Mouse (Mus musculus) embryonic stem cell, embryonic (primary cell): ENCODE measurements around the gene Ccnl2.

ENCODE experiments used
- CTCF ChIA-PET, 4 experiments: fragments of 300-600 bp in 2 of 4; fragments of 350-600 bp in 2 of 4; sonication (Branson Sonifier 250); formaldehyde crosslinking; loops; one replicate each; lab custom pipeline; 2022; ENCODE audit warnings: inconsistent platforms in 2 of 4; lab: Charles Lee
- POLR2A ChIA-PET, 4 experiments: fragments of 300-600 bp in 2 of 4; fragments of 350-600 bp in 2 of 4; sonication (Branson Sonifier 250); formaldehyde crosslinking; loops; one replicate each; lab custom pipeline; 2022; ENCODE audit warnings: antibody characterized with exemption in 4 of 4, inconsistent platforms in 1 of 4; lab: Charles Lee

Ccnl2 gene

DNA sequence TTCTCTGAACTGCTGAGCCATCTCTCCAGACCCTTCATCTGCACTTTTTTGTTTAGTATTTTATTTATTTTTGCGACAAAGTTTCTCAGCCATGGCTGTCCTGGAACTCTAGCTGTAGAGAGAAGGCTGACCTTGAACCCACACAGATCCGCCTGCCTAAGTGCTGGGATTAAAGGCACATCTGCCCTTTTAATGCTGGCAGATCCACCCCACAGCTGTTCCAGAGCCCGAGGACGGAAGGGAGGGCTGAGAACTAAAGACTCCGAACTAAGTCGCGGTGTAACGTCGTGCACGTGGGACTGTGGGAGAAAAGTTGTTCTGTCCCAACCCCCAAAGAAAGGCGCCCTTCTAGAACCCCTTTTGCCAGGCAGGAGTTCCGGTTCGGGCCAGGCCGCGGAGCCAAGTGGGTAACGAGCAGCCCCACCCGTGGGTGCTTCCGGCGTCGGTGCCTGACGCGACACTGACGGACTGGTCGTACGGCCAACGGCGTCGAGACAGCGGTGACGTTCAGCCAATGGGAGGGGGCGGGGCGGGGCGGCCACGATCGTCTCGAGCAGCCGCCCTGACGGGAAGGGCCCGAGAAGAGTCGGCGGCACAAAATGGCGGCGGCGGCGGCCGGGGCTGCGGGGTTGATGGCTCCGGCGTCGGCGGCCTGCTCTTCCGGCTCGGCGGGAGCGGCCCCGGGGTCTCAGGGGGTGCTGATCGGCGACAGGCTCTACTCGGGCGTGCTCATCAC, at the start of gene Ccnl2:
Ccnl2 (plus strand) TSS at position 561 of the 736 bp plus-strand sequence.
- ChIA-PET CTCF (interaction anchor here in 2 of 4 experiments (1.6 to 1.9 kb wide), 2 partner anchors 9 to 11 kb away, joined by 3 to 5 read pairs; partner anchors contain the start of gene Mrpl20 (in 1 of the 2)), POLR2A (interaction anchor here (0.5 to 17.8 kb wide), 35 partner anchors 8 to 143 kb away, joined by 3 to 236 read pairs (median 4); partner anchors contain the start of genes Mrpl20 (in 3 of the 4), Mxra8 (in 2 of the 4), Atad3a (in 1 of the 4) and Aurkaip1 (in 1 of the 4))

DNA sequence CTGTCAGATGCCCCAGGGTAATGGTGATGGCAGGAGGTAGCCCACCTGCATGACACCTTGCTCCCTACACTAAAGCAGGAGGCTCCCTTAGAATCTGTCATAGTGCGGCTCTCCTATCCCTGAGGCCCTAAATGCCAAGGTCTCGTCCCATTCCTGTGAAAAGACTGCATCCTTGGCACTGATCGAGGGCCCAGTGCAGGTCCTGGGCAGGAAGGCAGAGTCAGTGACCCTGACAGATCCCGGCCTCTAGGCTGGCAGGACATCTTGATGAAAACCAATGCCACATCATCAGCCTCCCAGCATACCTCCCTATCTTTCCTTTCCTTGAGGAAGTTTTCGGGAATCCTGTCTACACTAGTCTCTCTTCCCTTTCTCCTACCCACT, 42.8 kb upstream of the Ccnl2 start:
- ChIA-PET CTCF (no interaction called here), POLR2A (no interaction called here)

DNA sequence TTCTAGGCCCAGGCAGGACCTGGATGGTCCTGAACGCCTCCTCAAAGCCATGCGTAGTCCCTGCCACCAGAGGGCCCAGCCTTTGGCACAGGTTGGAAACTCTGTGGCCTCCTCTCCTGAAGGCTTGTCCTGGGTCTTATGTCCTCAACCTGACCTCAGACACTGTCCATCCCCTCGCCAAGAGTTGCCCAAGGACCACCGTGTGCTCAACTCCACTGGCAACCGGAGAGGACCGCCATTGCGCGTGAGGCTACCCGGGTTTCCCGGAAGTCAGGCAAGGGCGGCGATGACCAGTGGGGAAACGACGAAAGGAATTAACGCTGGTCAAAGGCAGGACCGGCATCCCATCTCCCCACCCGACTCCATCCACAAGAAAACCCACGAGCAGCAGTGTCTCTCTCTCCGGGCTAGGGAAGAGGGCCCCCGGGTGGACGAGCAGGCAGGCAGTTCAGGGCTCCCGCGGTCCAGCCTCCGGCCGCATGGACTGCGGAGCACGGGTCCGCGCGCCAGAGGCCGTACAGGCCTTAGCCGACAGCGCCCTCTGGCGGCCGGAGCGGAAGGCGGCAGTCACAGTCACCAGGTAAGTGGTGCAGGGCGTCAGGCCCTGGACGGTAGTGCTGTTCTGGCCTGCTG, 42.3 kb upstream of the Ccnl2 start:
- CTCF ChIA-PET, result interaction anchor here in 2 of 4 experiments (0.6 to 1.0 kb wide), 3 partner anchors 9 to 48 kb away, joined by 3 to 7 read pairs (median 4); partner anchors contain the start of gene Atad3a (in 1 of the 2)
- POLR2A ChIA-PET, result interaction anchor here in 2 of 4 experiments (0.5 to 2.4 kb wide), 2 partner anchors 10 to 20 kb away, joined by 5 to 9 read pairs; partner anchors contain the start of gene Atad3a (in 1 of the 2)

DNA sequence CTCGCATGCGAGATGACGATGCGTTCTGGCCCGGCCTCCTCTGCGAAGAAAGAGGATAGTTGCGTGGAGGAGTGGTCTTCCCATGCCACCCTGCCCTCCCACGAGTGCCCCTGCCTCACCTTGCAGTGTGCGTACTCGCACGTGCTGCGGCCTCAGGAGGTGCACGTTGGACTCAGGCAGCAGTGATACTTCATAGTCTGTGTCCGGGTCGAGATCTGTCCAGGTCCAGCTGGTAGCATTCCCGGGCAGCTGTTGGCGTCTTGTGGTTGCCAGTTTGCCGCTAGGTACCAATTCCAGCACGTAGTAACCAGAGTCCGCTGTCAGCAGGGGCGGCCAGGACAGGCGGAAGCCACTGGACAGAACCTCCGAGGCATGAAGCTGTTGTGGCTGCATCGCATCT, 41.7 kb upstream of the Ccnl2 start:
- POLR2A ChIA-PET, result interaction anchor here in 3 of 4 experiments (0.5 to 2.4 kb wide), 4 partner anchors 10 to 74 kb away, joined by 3 to 9 read pairs (median 4); partner anchors contain the start of gene Atad3a (in 1 of the 3)
- CTCF ChIA-PET, result interaction anchor here (0.6 to 1.0 kb wide), 8 partner anchors 10 to 93 kb away, joined by 3 to 7 read pairs (median 4); partner anchors contain the start of gene Atad3a (in 1 of the 4)

DNA sequence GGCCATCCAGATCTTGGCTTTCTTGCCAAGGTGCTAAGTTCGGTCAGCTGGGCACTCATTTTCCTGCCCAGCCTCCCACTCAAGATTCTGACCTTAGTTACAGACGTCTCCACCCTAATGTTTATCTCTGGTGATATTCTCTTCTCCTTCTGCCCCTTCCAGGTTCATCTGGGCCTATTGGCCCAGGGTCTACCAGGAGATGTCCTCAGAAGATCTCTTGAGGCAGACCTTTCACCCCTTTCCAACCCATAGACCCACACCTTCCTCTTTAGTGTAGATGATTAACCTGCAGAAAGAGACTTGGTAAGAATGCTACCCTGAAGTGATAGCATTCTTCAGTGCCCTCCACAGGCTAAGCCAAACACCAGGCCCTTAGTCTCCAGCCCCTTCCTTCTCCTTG, 40.6 kb upstream of the Ccnl2 start:
- CTCF ChIA-PET, result no interaction called here
- POLR2A ChIA-PET, result interaction anchor here in 1 of 4 experiments (2.4 kb wide), 1 partner anchor 11 kb away, joined by 9 read pairs; the partner anchor contains the start of gene Atad3a

DNA sequence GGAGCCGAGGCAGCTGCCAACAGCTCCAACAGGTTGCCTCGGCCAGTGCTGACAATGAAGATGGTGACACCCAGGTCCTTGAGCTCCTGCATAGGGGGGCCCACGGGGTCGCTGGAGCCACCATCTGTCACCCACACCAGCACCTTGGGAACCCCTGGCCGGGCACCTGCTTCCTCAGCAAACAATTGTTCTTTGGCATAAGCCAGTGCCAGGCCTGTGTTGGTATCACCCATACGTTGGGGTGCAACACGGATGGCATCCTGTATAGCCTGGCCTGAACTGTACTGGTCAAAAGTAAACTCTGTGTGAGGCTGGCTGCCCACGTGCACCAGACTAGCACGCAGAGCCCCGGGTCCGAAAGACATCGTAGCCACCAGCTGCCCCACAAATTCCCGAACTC, 39.5 kb upstream of the Ccnl2 start:
- POLR2A ChIA-PET, result interaction anchor here in 2 of 4 experiments (0.8 to 1.3 kb wide), 2 partner anchors 11 to 12 kb away, joined by 3 to 4 read pairs; partner anchors contain the start of gene Atad3a (in 1 of the 2)
- CTCF ChIA-PET, result interaction anchor here in 1 of 4 experiments (3.3 kb wide), 1 partner anchor 11 kb away, joined by 13 read pairs; no protein-coding TSS in a partner anchor

DNA sequence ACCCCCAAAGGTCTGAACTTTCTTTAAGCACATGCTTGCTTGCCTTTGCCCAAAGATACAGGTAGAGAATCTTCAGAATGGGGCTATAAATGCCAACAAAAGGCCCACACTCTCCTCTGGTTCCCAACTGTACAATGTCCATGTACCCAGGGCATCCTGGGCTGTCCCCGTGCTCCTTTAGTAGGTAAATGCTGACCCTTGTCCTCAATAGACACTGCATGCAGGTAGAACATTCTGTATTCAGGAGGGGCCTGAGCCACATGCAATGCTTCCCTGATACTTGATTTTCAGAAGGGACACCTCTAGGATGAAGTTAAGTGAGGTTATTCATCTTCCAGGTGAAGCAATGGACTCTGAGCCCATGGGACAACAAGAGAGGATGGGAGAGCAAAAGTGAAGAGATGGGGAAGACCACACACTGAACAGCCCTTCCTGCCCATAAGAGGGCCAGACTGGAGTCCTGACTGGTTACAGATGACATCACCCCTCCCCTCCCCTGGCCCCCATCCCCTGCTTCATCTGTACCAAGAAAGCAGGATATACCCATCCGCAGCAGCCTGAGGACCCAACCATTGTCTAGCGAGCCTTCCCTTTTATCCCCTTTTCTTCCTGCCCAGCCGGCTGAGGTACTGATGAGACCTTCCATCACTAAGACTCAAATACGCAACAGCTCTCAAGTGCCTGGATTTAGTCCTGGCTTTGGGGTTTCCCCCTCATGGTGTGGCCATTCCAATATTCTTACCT, 38.8 kb upstream of the Ccnl2 start:
- POLR2A ChIA-PET, result interaction anchor here in 3 of 4 experiments (1.0 to 2.6 kb wide), 12 partner anchors 10 to 52 kb away, joined by 3 to 16 read pairs (median 4); partner anchors contain the start of genes Atad3a (in 3 of the 3) and Mrpl20 (in 1 of the 3)
- CTCF ChIA-PET, result interaction anchor here in 2 of 4 experiments (0.6 to 3.3 kb wide), 6 partner anchors 10 to 292 kb away, joined by 3 to 13 read pairs (median 8); partner anchors contain the start of gene Atad3a (in 1 of the 2)

DNA sequence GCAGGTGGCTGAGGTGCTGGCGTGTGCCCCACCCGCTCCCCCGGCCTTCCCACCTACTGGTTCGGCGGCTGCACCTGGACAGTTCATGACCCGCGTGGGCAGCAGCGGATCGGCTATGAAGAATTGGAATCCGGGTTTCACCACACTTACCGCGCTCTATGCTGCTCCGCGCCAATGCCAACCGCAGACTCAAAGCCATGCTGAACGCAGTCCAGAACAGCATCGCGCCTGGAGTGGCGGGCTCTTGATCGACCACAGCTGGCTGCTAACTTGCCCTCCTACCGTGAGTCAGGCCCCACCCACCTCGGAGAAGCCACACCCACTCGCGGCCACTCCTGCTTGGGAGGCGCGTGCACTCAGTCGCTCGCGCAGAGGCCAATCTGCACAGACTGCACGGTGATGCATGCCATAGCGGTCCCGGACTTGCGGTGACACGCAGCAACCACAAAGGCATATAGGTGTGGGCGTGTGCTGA, 38.0 kb upstream of the Ccnl2 start, which contains the start of gene Vwa1:
Vwa1 (minus strand) TSS at position 419 of the 475 bp plus-strand sequence.
- ChIA-PET POLR2A (interaction anchor here in 3 of 4 experiments (0.6 to 2.6 kb wide), 21 partner anchors 9 to 201 kb away, joined by 3 to 16 read pairs (median 4); partner anchors contain the start of genes Atad3a (in 2 of the 3), Mrpl20 (in 1 of the 3) and Tmem88b (in 1 of the 3)), CTCF (interaction anchor here in 2 of 4 experiments (0.6 to 3.3 kb wide), 6 partner anchors 10 to 945 kb away, joined by 3 to 13 read pairs (median 5); partner anchors contain the start of gene Atad3a (in 1 of the 2))

DNA sequence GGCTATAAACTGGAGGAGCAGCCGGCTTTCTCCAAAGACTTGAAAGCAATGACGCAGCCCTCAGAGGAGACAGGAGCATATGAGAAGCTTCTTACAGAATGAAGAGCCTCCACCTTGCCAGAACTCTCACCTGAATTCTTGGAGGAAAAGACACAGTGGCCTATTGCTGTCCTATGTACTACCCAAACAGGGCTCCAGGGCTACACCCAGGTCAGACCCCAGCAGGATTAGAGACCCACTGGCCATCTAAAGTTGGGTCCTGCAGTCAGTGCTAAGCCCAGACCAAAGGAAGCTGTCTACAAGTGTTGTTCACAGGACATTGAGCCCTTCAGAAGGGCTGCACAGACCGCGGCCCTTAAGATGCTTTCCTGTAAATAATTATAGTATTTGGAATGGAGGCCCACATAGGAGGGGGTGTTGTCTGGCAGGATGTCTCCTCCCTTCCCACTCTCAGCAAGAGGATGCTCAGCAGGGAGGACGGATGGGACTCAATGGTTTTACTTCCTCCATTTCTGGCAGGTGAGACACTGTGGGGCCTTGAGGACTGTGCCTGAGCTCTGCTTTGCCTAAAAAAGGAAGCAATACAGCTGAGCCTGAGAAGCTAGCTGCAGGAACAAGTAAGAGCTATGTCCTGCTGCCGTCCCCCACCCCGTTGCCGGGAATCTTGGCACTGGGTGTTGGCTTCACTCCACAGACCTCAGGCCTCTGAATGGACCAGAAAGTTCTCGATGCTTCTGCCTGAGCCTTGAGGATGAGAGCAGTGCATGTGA, 37.1 kb upstream of the Ccnl2 start:
- POLR2A ChIA-PET, result interaction anchor here in 3 of 4 experiments (0.6 to 2.6 kb wide), 29 partner anchors 9 to 448 kb away, joined by 3 to 16 read pairs (median 4); partner anchors contain the start of genes Atad3a (in 2 of the 3), Ankrd65 (in 1 of the 3) and Tmem88b (in 1 of the 3)

DNA sequence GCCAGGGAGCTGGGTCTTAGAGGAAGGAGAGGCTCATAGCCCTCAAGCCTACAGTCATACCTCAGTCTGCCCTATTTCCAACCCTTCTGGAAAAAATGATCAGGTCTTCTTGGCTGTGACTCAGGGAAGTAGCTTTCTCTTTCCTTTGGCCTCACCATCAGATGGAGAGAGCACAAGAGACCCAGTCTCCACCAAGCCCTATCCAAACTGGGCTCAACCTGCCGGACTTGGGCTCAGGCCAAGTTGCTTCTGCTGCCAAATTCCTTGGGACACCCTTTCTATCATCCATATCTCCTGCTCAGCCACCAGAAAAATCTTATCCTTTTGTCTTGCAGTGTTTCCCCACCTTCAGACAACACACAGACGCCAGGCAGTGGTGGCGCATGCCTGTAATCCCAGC, 36.4 kb upstream of the Ccnl2 start:
- POLR2A ChIA-PET, result interaction anchor here in 2 of 4 experiments (0.6 to 2.6 kb wide), 13 partner anchors 8 to 295 kb away, joined by 3 to 16 read pairs (median 4); partner anchors contain the start of genes Ankrd65 (in 1 of the 2), Atad3a (in 1 of the 2) and Tmem88b (in 1 of the 2)

More for the DNA sequence above, 37.1 kb upstream of the Ccnl2 start:
- CTCF ChIA-PET, result interaction anchor here in 2 of 4 experiments (0.6 to 3.3 kb wide), 6 partner anchors 9 to 946 kb away, joined by 3 to 13 read pairs (median 5); partner anchors contain the start of gene Atad3a (in 1 of the 2)

DNA sequence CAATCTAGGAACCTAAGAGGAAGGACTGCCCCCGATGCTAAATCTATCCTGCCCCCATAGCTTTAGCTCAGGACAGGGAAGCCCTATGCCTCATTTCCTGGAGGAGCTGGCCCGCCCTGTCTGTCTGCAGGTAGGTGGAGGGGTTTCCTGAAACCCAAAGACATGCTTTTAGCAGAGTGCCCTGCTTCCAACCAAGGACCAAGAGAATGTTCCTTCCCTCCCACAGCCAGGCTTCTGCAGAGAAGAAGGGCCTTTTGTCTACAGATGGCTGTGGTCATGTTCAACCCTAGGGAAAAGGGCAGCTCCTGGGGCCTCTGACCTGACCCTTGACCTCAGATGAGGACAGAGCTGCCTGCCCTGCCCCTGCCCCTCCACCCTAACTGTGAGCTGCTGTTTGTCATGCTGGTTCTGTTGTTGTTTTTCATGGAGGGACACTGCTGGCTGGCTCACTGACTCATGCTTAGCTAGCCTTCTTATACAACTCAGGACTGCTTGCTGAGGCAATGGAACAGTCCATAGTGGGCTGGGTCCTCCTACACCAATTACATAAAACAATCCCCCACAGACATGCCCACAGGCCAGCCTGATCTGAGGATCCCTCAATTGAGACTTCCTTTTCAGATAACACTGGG, 35.5 kb upstream of the Ccnl2 start:
- ChIA-PET CTCF (interaction anchor here in 1 of 4 experiments (0.5 kb wide), 1 partner anchor 255 kb away, joined by 3 read pairs; no protein-coding TSS in a partner anchor), POLR2A (interaction anchor here in 1 of 4 experiments (0.5 to 1.8 kb wide), 5 partner anchors 9 to 417 kb away, joined by 3 to 8 read pairs (median 3); partner anchors contain the start of gene Atad3a)

More for the DNA sequence above, 36.4 kb upstream of the Ccnl2 start:
- CTCF ChIA-PET, result interaction anchor here in 1 of 4 experiments (2.5 to 3.3 kb wide), 2 partner anchors 8 to 16 kb away, joined by 13 read pairs; partner anchors contain the start of gene Atad3a

DNA sequence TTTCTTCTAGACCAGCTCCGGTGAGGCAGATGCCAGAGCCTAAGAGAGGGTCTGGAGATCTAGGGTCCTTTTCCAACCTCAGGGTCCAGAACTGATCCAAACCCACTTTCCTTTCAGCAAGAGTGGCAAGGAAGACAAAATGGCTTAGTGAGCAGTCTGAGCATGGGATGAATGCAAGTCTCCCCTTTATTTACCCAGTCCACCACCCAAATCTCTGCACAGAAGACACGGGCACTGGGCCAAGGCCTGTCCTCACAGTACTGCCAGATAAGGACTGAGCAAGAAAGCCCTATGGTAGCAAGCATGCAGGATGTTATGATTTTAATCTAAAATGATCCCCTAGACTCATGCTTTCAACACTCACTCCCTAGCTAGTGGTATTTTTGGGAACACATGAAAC, 34.5 kb upstream of the Ccnl2 start:
- ChIA-PET POLR2A (interaction anchor here in 2 of 4 experiments (0.6 to 1.8 kb wide), 4 partner anchors 17 to 723 kb away, joined by 3 to 8 read pairs (median 5); partner anchors contain the start of gene Atad3a (in 1 of the 2)), CTCF (interaction anchor here in 2 of 4 experiments (0.6 to 1.1 kb wide), 2 partner anchors 14 to 48 kb away, joined by 3 read pairs; no protein-coding TSS in a partner anchor)

DNA sequence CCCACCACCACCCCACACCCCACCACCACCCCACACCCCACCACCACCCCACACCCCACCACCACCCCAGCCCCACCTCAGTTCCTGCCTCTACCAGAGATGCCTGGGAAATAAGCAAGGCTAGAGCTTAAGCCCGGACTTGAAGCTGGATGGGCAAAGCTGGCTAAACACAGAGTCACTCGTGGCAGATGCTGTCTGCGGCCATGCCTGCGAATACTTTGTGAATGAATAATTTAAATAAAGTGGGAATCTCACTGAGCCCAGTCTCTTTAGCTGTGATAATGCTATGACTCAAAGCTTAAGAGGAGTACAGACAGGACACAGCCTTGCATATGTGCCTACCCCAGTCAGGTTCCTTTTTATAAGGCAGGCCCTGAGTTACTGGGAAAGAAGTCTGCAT, 32.8 kb upstream of the Ccnl2 start:
- POLR2A ChIA-PET, result interaction anchor here in 1 of 4 experiments (0.8 to 1.6 kb wide), 3 partner anchors 14 to 35 kb away, joined by 3 to 5 read pairs (median 4); partner anchors contain the start of gene Atad3a

DNA sequence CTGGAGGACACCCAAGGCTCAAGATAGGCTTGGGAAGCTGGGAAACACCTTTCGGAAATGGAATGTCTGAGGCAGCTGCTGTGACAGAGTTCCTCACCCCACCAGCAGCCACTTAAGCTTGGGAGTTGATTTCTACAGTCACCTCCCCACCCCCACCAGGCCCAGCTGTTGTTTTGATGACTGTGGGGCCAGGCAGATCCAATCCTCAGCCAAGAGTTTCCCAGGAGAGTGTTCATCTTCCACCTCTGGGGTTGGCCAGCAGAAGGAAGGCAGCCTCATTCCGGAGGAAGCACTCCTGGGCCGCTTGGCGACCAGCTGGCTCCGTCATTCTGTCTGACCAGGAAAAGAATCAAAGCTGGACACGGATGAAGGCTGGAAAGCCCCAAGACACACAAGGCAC, 31.4 kb upstream of the Ccnl2 start:
- ChIA-PET POLR2A (interaction anchor here in 3 of 4 experiments (0.6 to 2.3 kb wide), 5 partner anchors 11 to 181 kb away, joined by 3 to 9 read pairs (median 3); partner anchors contain the start of genes Atad3a (in 1 of the 3) and C1qtnf12 (in 1 of the 3)), CTCF (interaction anchor here in 2 of 4 experiments (1.0 to 1.3 kb wide), 2 partner anchors 10 to 11 kb away, joined by 3 to 4 read pairs; no protein-coding TSS in a partner anchor)

More for the DNA sequence above, 32.8 kb upstream of the Ccnl2 start:
- CTCF ChIA-PET, result interaction anchor here in 2 of 4 experiments (0.8 to 1.3 kb wide), 3 partner anchors 13 to 58 kb away, joined by 3 to 4 read pairs (median 4); partner anchors contain the start of gene Mrpl20 (in 1 of the 2)
